Mouse (Mus musculus): ENCODE data around the gene Gm7534.

The Gm7534 gene
- long read RNA-seq, experiment 1, result 0 reads
- long read RNA-seq, experiment 2, result 0 reads

DNA sequence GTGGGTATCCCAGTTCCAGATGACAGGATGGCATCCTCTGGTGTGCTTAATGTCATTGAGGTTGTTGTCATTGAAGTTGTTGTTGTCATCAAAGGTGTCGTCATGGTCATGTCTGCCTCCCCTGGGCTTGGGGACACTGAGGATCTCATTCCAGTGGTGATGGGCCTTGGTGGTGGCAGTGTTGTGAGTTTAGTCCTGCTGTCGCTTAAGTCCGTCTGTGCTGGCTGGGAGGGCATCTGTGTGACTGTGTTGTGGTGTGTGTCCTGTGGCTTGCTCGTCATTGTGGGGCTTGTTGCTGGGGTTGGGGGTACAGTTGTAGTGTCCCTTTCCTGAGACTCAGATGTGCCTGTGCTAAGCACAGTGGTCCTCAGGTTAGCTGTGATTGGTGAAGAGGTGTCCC, at the start of gene Gm7534:
Gene Gm7534, minus strand, starts transcription at position 101 of the 400 bp plus-strand sequence.
- intact Hi-C loops (cut with DNase I), result no loop called here

- intact Hi-C loops (cut with DNase I), result no loop called here
These were observed 49.5 kb upstream of the Gm7534 start for GRCm38 (mm10) chr4:134252131-134252910.

DNA sequence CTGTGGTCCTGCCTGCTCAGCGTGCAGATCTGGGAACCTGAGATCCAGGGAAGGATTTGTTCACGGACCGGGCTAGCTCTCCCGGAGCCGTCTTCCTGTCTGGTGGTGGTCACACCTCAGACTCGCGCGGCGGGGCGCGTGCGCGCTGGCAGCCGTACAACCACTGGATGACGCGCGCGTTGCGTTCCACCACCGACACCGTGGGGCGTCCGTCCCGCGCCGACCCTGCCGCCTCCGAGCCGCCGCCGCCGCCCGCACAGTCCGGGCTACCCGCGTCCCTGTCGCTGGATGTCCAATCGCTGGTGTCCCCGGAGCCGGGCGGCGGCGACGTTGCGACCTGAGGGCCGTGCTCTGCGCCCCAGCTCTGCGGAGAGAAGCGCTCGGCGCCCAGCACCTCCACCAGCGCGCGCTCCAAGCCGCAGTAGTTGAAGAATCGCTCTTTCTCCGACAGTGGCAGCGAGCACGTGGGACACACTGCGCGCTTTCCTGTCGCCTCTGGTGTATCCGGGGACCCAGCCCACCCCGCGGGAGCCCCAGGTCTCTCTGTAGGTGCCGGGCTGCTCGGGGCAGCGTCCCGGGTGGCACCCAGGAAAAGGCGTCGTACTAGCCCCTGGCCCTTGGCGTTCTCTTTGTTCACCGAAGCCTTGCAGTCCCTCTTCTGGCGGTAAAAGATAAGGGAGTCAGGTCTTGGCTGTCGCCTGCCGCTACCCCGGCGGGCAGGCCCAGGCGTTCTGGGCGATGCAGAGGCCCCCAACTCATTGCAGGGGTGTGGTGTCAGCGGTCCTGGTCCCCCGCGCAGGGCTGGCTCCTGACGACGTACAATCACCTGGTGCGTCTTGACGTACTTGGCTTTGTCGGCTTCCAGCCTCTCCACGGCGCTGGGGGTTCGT, 48.7 kb upstream of the Gm7534 start:
- intact Hi-C loops (cut with DNase I), result no loop called here

DNA sequence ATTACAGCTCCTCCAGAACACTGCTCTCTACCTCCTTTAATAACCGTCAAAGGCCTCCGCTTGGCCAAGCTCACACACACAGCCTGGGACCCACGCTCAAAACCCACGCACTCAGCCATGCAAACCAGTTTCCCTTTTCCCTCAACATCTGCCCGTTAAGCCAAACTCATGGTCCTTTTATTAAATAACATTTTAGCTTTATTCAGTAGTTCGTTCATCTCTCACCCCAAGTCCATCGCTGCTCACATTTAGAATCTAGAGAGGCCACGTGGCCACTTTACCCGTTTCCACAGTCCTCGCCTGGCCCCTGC, 48.1 kb upstream of the Gm7534 start:
- intact Hi-C loops (cut with DNase I), result no loop called here

GRCm38 (mm10) chr4:134250116-134250929, 47.5 kb upstream of the Gm7534 start:
- intact Hi-C loops (cut with DNase I), result no loop called here

DNA sequence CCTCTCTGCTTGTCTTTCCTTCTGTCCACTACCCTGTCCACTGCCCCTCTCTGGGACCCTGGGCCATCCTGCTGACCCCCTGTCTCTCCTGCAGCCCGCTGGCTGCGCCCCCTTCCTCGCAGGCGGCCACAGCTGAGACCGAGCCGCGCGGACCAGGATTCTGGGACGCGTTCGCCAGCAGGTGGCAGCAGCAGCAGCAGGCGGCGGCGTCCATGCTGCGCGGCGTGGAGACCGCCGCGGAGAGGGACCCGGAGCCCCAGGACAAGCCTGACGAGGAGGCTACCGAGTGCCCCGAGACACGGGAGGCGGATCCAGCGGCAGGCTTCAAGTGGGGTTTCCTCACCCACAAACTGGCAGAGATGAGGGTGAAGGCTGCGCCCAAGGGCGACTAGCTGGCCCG, 46.8 kb upstream of the Gm7534 start:
- intact Hi-C loops (cut with DNase I), result loop anchor here (5.0 kb wide), 2 partner anchors 38 to 143 kb away; partner anchors contain the start of gene Pdik1l

GRCm38 (mm10) chr4:134246719-134247258, 44.0 kb upstream of the Gm7534 start, which contains the start of gene Gm30191:
TSS of gene Gm30191 (plus strand) at chr4:134246935.
- intact Hi-C loops (cut with DNase I), result loop anchor here (5.0 kb wide), 2 partner anchors 41 to 146 kb away; partner anchors contain the start of gene Pdik1l

- intact Hi-C loops (cut with DNase I), result loop anchor here (5.0 kb wide), 2 partner anchors 41 to 146 kb away; partner anchors contain the start of gene Pdik1l
These were observed 43.5 kb upstream of the Gm7534 start for GRCm38 (mm10) chr4:134246256-134246655.

DNA sequence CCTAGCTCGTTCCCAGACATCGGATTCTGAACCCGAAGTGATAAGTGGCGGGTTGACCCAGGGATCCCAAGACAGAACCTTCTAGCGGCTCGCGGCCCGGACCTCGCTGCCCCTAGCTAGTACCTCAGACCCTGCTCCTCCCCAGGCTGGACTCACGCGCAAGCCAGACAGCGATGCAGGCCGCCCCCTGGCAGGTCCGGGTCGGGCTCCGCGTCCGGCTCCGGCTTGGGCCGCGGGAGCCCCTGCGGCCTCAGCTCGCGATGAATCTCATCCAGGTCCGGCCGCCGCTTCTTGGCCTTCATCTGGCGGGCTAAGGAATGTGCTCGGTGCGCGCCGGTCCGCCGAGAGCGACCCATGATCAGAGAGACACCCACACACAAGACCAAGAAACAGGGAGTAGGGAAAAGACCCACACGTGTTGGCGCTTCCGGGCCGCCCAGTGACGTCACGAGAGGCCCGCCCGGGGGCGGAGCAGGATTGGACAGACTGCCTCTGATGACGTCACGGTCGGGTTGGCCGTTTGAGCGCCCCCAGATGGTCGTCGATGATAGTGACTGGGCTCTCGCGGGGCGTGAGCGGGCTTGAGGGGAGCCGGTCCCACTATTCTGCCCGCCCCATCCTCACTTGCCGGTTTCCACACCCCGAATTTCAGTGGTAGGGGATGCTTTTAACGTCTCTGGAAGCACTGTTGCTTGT, 42.5 kb upstream of the Gm7534 start, which contains the start of gene Zfp593:
Gene Zfp593, minus strand, starts transcription at position 445 of the 696 bp plus-strand sequence.
- intact Hi-C loops (cut with DNase I), result loop anchor here (2.0 to 5.0 kb wide), 3 partner anchors 42 to 147 kb away; partner anchors contain the start of genes Cep85 and Pdik1l

GRCm38 (mm10) chr4:134243516-134244250, 40.9 kb upstream of the Gm7534 start, which contains the start of gene E130218I03Rik:
TSS of gene E130218I03Rik (plus strand) at chr4:134243662.
- intact Hi-C loops (cut with DNase I), result loop anchor here (2.0 kb wide), 1 partner anchor 57 kb away; the partner anchor contains the start of gene Cep85

DNA sequence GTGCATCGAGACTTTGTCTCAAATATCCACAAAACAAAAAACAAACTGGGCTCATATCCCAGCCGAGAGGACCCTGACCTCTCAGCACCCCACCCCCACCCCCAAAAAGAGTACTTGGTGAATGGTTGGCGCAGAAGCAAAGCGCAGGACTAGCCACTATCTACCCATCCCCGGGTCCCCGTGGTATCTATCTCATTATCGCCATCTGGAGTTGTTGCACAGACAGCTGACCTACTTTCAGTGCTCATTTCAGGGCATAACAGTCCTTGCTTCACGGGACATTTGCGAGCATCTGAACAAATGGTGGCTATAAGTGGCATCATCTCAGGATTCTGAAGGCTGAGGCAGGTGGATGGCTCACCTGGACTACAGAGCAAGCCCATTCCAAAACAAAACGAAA, 35.9 kb upstream of the Gm7534 start:
- intact Hi-C loops (cut with DNase I), result no loop called here

DNA sequence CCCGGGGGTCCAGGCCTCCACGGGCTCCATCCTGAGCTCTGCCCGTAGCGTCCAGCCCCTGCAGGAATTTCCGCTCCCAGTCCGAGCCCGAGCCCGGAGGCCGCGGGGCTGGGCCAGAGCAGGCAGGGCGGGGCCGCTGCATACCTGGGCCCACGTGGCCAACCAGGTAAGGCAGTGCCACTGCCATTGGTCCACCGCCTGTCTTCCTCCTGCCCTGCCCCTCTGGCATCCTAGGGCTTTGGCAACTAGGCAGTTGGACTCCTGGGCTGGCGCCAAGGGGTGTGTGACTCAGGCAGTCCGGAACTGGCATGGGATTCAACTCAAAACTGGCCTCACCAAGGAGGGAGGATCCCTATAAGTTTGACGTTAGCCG, 35.5 kb upstream of the Gm7534 start, which contains the start of gene Cnksr1:
Gene Cnksr1, minus strand, starts transcription at position 121 of the 373 bp plus-strand sequence.
- intact Hi-C loops (cut with DNase I), result no loop called here

DNA sequence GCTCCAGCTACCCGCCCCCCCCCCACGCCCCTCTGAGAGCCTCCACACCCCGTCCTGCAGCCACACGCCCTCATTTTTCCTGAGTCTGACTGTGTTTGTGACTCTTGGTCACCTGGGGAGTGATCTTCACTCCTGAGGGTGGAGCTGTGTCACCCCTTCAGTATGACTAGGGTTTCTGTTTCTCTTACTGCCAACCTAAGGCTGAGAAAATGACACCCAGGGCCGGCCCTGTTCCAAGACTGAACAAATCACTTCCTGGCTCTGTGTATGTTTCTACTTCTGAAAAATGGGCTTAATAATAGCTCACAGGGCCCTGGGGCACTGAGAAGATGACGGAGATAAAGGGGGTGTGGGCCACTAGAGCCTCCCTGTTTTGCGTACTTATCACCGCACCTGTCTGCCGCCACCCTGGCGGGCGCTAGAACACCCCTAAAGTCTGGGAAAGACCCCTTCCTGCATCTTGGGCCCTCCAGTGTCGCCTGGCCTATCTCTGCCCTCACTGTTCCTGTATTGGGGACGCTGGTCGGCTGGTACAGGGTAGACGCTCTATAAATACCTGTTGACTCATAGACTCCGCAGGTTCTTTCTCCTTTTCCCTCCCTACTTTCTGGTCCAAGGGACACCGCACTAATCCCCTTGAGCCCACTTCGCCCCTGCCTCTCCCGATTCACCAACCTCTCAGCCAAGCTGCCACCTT, 34.9 kb upstream of the Gm7534 start:
- intact Hi-C loops (cut with DNase I), result no loop called here

GRCm38 (mm10) chr4:134234876-134235275, 32.1 kb upstream of the Gm7534 start:
- intact Hi-C loops (cut with DNase I), result no loop called here

GRCm38 (mm10) chr4:134230431-134230830, 27.6 kb upstream of the Gm7534 start:
- intact Hi-C loops (cut with DNase I), result no loop called here

- intact Hi-C loops (cut with DNase I), result no loop called here
These were observed 24.4 kb upstream of the Gm7534 start, which contains the start of gene Catsper4 for GRCm38 (mm10) chr4:134227194-134227593. TSS of gene Catsper4 (minus strand) at chr4:134227383.

- intact Hi-C loops (cut with DNase I), result no loop called here
These were observed 20.2 kb upstream of the Gm7534 start for GRCm38 (mm10) chr4:134222793-134223600.

Measured in adrenal gland (tissue).